Mouse (Mus musculus): Measurements from ENCODE around the gene Vta1. TPM values are rescaled to one million over a fixed set of nuclear protein-coding genes. Genes with fewer than 3 reads are reported as not detected.
A peak's percentile ranks its signal among the peaks of the same experiment; 100 is the strongest.

Vta1 gene
- total and polyA plus RNA-seq, 2 experiments from 2014 or later: 105 to 177 TPM

DNA sequence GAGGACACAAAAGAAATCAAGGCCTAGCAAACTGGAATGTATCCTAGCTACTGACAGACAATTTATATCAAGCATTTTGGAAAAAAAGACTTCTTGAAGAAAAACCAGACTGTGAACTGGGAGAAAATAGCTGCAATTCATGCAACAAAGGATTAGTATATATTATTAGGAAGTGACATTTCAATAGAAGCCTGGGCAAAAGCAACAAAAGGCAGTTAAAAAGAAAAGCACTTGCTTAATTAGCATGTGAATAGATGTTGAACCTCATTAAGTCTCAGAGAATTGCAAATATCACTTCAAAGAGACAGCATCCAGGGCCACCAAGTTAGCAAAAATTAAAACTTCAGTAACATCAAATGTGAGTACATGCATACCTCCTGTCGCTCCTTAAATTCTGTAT, 2.1 kb downstream of the Vta1 start:
- DNase-seq (ENCODE audit: low spot score): peak; percentile 15
- Histone ChIP-seq H3K27ac (ENCODE audit: low read depth, low read length) (no peak overlapping the region), H3K27me3 (ENCODE audit: insufficient read depth, low read length) (no peaks in the 10 kb centered on the region), H3K9me3 (ENCODE audit: low read length) (no peaks in the 10 kb centered on the region), H3K4me2 (ENCODE audit: low read depth, low read length, poor library complexity, severe bottlenecking) (peak overlapping the region; percentile 66), H3K9ac (replicated peaks; ENCODE audit: low read length, poor library complexity, severe bottlenecking) (no peak overlapping the region), H3K4me1 (ENCODE audit: insufficient read depth, low read length) (0 out of 2 replicates have a peak, but pooled peaks cover 4% of the 10 kb centered on the region), H3K36me3 (ENCODE audit: insufficient read depth, low read length) (no peaks in the 10 kb centered on the region), H3K4me3 (ENCODE audit: low read depth, low read length) (no peak overlapping the region)
- no peak for ATAC-seq (ENCODE audit: low FRiP score)
- WGBS: 23% methylated on average over 1 of the region's 1 CpGs
- no peak for TF ChIP-seq CTCF (IDR thresholded peaks at IDR 0.05)

- H3K4me2 ChIP-seq (ENCODE audit: low read depth, low read length, poor library complexity, severe bottlenecking): no peak overlapping the region
- 63% methylated on average over 3 of the region's 3 CpGs for WGBS
- no peak overlapping the region for H3K27ac ChIP-seq (ENCODE audit: low read depth, low read length)
- H3K9me3 ChIP-seq (ENCODE audit: low read length): no peaks in the 10 kb centered on the region
- H3K36me3 ChIP-seq (ENCODE audit: insufficient read depth, low read length): peaks cover 5% of the 10 kb centered on the region
- no peak overlapping the region for H3K4me3 ChIP-seq (ENCODE audit: low read depth, low read length)
- H3K27me3 ChIP-seq (ENCODE audit: insufficient read depth, low read length): no peaks in the 10 kb centered on the region
- ATAC-seq (ENCODE audit: low FRiP score) (no peak), DNase-seq (ENCODE audit: low spot score) (no peak)
- no peak overlapping the region for H3K9ac ChIP-seq (replicated peaks; ENCODE audit: low read length, poor library complexity, severe bottlenecking)
- no peaks in the 10 kb centered on the region for H3K4me1 ChIP-seq (ENCODE audit: insufficient read depth, low read length)
- TF ChIP-seq CTCF (IDR thresholded peaks at IDR 0.05): no peak
These were observed 15.0 kb downstream of the Vta1 start for GRCm38 (mm10) chr10:14690349-14690748.

GRCm38 (mm10) chr10:14688785-14689442, 16.4 kb downstream of the Vta1 start:
- no peaks in the 10 kb centered on the region for H3K4me1 ChIP-seq (ENCODE audit: insufficient read depth, low read length)
- H3K9ac ChIP-seq (replicated peaks; ENCODE audit: low read length, poor library complexity, severe bottlenecking): no peak overlapping the region
- peaks cover 8% of the 10 kb centered on the region for H3K36me3 ChIP-seq (ENCODE audit: insufficient read depth, low read length)
- no peaks in the 10 kb centered on the region for H3K9me3 ChIP-seq (ENCODE audit: low read length)
- TF ChIP-seq CTCF (IDR thresholded peaks at IDR 0.05): no peak
- no peak overlapping the region for H3K27ac ChIP-seq (ENCODE audit: low read depth, low read length)
- no peaks in the 10 kb centered on the region for H3K27me3 ChIP-seq (ENCODE audit: insufficient read depth, low read length)
- H3K4me3 ChIP-seq (ENCODE audit: low read depth, low read length): no peak overlapping the region
- 96% methylated on average over 6 of the region's 6 CpGs for WGBS
- H3K4me2 ChIP-seq (ENCODE audit: low read depth, low read length, poor library complexity, severe bottlenecking): no peak overlapping the region
- ATAC-seq (ENCODE audit: low FRiP score) (no peak), DNase-seq (ENCODE audit: low spot score) (no peak)

- H3K4me2 ChIP-seq (ENCODE audit: low read depth, low read length, poor library complexity, severe bottlenecking): no peak overlapping the region
- ATAC-seq (ENCODE audit: low FRiP score) (no peak), DNase-seq (ENCODE audit: low spot score) (no peak)
- no peak overlapping the region for H3K27ac ChIP-seq (ENCODE audit: low read depth, low read length)
- no peaks in the 10 kb centered on the region for H3K9me3 ChIP-seq (ENCODE audit: low read length)
- no peak overlapping the region for H3K9ac ChIP-seq (replicated peaks; ENCODE audit: low read length, poor library complexity, severe bottlenecking)
- WGBS: 100% methylated on average over 1 of the region's 1 CpGs
- H3K27me3 ChIP-seq (ENCODE audit: insufficient read depth, low read length): no peaks in the 10 kb centered on the region
- no peaks in the 10 kb centered on the region for H3K4me1 ChIP-seq (ENCODE audit: insufficient read depth, low read length)
- H3K4me3 ChIP-seq (ENCODE audit: low read depth, low read length): no peak overlapping the region
- H3K36me3 ChIP-seq (ENCODE audit: insufficient read depth, low read length): peaks cover 8% of the 10 kb centered on the region
- peak; percentile 19; the same call in 1 of the 2 replicates for TF ChIP-seq CTCF (IDR thresholded peaks at IDR 0.05)
These were observed 19.7 kb downstream of the Vta1 start for GRCm38 (mm10) chr10:14685663-14686062.

- WGBS: 90% methylated on average over 2 of the region's 2 CpGs
- ATAC-seq (ENCODE audit: low FRiP score): no peak
These were observed 39.2 kb downstream of the Vta1 start for GRCm38 (mm10) chr10:14666147-14666546.

DNA sequence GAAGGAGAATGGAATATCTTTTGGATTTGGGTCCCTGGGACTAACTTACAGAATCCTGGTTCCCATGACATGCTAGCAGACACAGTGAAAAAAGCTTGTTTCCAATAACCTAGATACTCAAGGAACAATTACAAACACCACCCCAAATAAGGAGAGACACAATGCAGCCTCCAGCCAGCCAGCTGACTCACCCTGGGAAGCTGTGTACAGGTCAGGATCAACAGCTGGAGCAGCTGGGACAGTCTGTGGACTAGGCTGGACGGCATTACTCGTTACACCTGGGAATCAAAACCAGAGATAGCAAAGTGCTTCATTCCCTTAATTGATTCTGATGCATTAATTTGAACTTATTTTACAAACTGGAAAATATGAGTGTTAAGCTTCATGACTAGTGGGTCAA, 44.5 kb downstream of the Vta1 start:
- no peak for DNase-seq (ENCODE audit: low spot score)
- H3K27ac ChIP-seq (ENCODE audit: low read depth, low read length): no peak overlapping the region
- H3K4me1 ChIP-seq (ENCODE audit: insufficient read depth, low read length): no peaks in the 10 kb centered on the region
- TF ChIP-seq CTCF (IDR thresholded peaks at IDR 0.05): no peak
- peaks cover 19% of the 10 kb centered on the region; the same call in 1 of the 2 replicates for H3K36me3 ChIP-seq (ENCODE audit: insufficient read depth, low read length)
- H3K4me3 ChIP-seq (ENCODE audit: low read depth, low read length): no peak overlapping the region
- WGBS: 84% methylated on average over 2 of the region's 2 CpGs
- no peaks in the 10 kb centered on the region for H3K9me3 ChIP-seq (ENCODE audit: low read length)
- no peak overlapping the region for H3K4me2 ChIP-seq (ENCODE audit: low read depth, low read length, poor library complexity, severe bottlenecking)
- no peaks in the 10 kb centered on the region for H3K27me3 ChIP-seq (ENCODE audit: insufficient read depth, low read length)
- H3K9ac ChIP-seq (replicated peaks; ENCODE audit: low read length, poor library complexity, severe bottlenecking): no peak overlapping the region
- no peak for ATAC-seq (ENCODE audit: low FRiP score)

More at GRCm38 (mm10) chr10:14666147-14666546, 39.2 kb downstream of the Vta1 start:
- Histone ChIP-seq H3K9ac (replicated peaks; ENCODE audit: low read length, poor library complexity, severe bottlenecking) (no peak overlapping the region), H3K4me1 (ENCODE audit: insufficient read depth, low read length) (no peaks in the 10 kb centered on the region), H3K27me3 (ENCODE audit: insufficient read depth, low read length) (no peaks in the 10 kb centered on the region), H3K27ac (ENCODE audit: low read depth, low read length) (no peak overlapping the region), H3K36me3 (ENCODE audit: insufficient read depth, low read length) (peaks cover 24% of the 10 kb centered on the region; the same call in 1 of the 2 replicates), H3K9me3 (ENCODE audit: low read length) (no peaks in the 10 kb centered on the region), H3K4me2 (ENCODE audit: low read depth, low read length, poor library complexity, severe bottlenecking) (no peak overlapping the region), H3K4me3 (ENCODE audit: low read depth, low read length) (no peak overlapping the region)
- DNase-seq (ENCODE audit: low spot score): no peak
- TF ChIP-seq CTCF (IDR thresholded peaks at IDR 0.05): no peak
